Mouse (Mus musculus): ENCODE measurements around the gene Tax1bp3. TPM values are rescaled to one million over a fixed set of nuclear protein-coding genes. Genes with fewer than 3 reads are reported as not detected.

Gene Tax1bp3
- 207 and 237 TPM in 2 replicates for polyA plus RNA-seq (2016; fragmentation: Nextera tagmentation; extraction: Ambion mirVana)

GRCm38 (mm10) chr11:73176608-73177508, at the start of gene Tax1bp3, which contains the start of gene Emc6:
Gene Tax1bp3 (plus strand): TSS chr11:73177083.
Gene Emc6 (minus strand): TSS chr11:73177037.
- DNase-seq (ENCODE audit: low spot score): peak; percentile 97
- peaks cover 34% of the 10 kb centered on the region for H3K36me3 ChIP-seq
- peak within 1 kb of the TSS; percentile 95 for H3K27ac ChIP-seq
- under 1% methylated on average over 81 of the region's 81 CpGs for WGBS
- H3K4me3 ChIP-seq: peak within 1 kb of the TSS; percentile 94
- H3K9me3 ChIP-seq: no peaks in the 10 kb centered on the region
- H3K4me1 ChIP-seq (replicated peaks): peaks cover 29% of the 10 kb centered on the region
- no peaks in the 10 kb centered on the region for H3K27me3 ChIP-seq (ENCODE audit: insufficient read depth, poor library complexity, severe bottlenecking)

DNA sequence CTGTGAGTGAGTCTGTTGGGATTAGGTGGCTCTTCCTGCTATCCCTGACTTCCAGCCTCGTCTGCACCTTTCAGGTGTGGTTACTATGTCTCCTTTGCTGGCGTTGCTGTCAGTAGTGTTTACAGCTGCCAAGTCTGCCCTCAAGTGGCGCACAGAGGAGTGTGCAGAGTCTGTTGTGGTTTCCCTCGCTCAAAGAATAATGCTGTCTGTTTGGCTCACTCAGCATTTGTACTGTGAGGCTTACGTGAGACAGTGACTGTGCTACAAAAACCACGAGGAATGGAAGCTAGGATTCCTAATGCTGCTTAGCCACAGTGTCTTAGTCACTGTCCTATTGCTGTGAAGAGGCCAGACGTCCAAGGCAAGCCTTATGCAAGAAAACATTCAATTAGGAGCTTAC, 45.9 kb upstream of the Tax1bp3 start:
- no peaks in the 10 kb centered on the region for H3K27me3 ChIP-seq (ENCODE audit: insufficient read depth, poor library complexity, severe bottlenecking)
- WGBS: 85% methylated on average over 7 of the region's 7 CpGs
- peaks cover 20% of the 10 kb centered on the region for H3K9me3 ChIP-seq
- H3K4me3 ChIP-seq: no peak overlapping the region
- H3K27ac ChIP-seq: no peak overlapping the region
- peaks cover 91% of the 10 kb centered on the region for H3K36me3 ChIP-seq
- H3K4me1 ChIP-seq (replicated peaks): peaks cover 21% of the 10 kb centered on the region
- DNase-seq (ENCODE audit: low spot score): no peak

GRCm38 (mm10) chr11:73132999-73133398, 43.9 kb upstream of the Tax1bp3 start:
- WGBS: 95% methylated on average over 6 of the region's 6 CpGs

DNA sequence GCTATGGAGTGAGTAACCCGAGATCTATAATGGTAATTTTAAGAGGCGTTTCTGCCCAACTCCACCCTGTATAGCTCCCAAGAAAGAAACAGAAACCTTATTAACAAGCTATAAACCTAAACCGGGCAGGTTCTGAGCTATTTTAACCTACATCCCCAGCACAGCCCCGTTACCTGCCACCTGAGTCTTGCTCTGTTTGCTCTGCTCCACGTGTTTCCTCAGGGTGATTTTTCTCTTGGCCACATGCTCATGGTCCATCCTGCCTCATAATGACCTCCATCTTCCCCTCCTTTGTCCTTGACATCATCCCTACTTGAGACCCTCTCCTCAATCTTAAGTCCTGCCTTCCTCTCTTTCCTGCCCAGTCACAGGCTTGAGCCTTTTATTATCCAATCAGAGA, 42.7 kb upstream of the Tax1bp3 start:
- no peak for DNase-seq (ENCODE audit: low spot score)
- H3K27ac ChIP-seq: no peak overlapping the region
- H3K36me3 ChIP-seq: peaks cover 73% of the 10 kb centered on the region
- H3K9me3 ChIP-seq: peaks cover 25% of the 10 kb centered on the region
- peaks cover 44% of the 10 kb centered on the region for H3K4me1 ChIP-seq (replicated peaks)
- no peaks in the 10 kb centered on the region for H3K27me3 ChIP-seq (ENCODE audit: insufficient read depth, poor library complexity, severe bottlenecking)
- WGBS: 89% methylated on average over 5 of the region's 5 CpGs
- H3K4me3 ChIP-seq: peak overlapping the region; percentile 86

More at GRCm38 (mm10) chr11:73132999-73133398, 43.9 kb upstream of the Tax1bp3 start:
- no peak overlapping the region for H3K27ac ChIP-seq
- H3K36me3 ChIP-seq: peaks cover 78% of the 10 kb centered on the region
- DNase-seq (ENCODE audit: low spot score): no peak
- peaks cover 39% of the 10 kb centered on the region for H3K4me1 ChIP-seq (replicated peaks)
- H3K4me3 ChIP-seq: no peak overlapping the region
- peaks cover 25% of the 10 kb centered on the region for H3K9me3 ChIP-seq
- no peaks in the 10 kb centered on the region for H3K27me3 ChIP-seq (ENCODE audit: insufficient read depth, poor library complexity, severe bottlenecking)

GRCm38 (mm10) chr11:73136587-73136986, 40.3 kb upstream of the Tax1bp3 start:
- WGBS: 95% methylated on average over 6 of the region's 6 CpGs
- H3K9me3 ChIP-seq: peaks cover 25% of the 10 kb centered on the region
- no peak overlapping the region for H3K27ac ChIP-seq
- H3K27me3 ChIP-seq (ENCODE audit: insufficient read depth, poor library complexity, severe bottlenecking): no peaks in the 10 kb centered on the region
- peaks cover 49% of the 10 kb centered on the region for H3K36me3 ChIP-seq
- H3K4me1 ChIP-seq (replicated peaks): peaks cover 44% of the 10 kb centered on the region
- H3K4me3 ChIP-seq: peak overlapping the region; percentile 86
- no peak for DNase-seq (ENCODE audit: low spot score)

DNA sequence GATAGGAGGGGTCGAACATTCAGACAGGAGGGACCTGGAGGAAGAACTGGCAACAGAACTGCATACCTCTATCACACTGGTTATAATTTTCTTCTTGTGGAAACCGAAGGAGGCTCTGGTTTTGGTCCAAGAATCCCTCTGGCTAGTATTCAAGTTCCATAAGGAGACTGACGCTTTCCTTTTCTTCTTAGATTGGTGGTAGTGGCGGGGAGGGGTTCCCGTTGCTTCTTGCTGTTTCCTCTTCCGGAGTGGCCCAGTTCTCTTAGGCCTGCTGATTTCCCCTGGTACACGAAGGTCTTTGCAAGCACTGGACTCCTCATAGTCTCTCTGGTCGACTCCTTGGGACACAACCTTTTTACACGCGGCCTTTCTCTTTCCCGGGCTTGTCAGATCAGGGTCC, 39.8 kb upstream of the Tax1bp3 start:
- H3K4me1 ChIP-seq (replicated peaks): peaks cover 44% of the 10 kb centered on the region
- DNase-seq (ENCODE audit: low spot score): no peak
- peak overlapping the region; percentile 92 for H3K27ac ChIP-seq
- H3K36me3 ChIP-seq: peaks cover 44% of the 10 kb centered on the region
- peaks cover 24% of the 10 kb centered on the region for H3K9me3 ChIP-seq
- peak overlapping the region; percentile 86 for H3K4me3 ChIP-seq
- 54% methylated on average over 11 of the region's 11 CpGs for WGBS
- H3K27me3 ChIP-seq (ENCODE audit: insufficient read depth, poor library complexity, severe bottlenecking): no peaks in the 10 kb centered on the region

DNA sequence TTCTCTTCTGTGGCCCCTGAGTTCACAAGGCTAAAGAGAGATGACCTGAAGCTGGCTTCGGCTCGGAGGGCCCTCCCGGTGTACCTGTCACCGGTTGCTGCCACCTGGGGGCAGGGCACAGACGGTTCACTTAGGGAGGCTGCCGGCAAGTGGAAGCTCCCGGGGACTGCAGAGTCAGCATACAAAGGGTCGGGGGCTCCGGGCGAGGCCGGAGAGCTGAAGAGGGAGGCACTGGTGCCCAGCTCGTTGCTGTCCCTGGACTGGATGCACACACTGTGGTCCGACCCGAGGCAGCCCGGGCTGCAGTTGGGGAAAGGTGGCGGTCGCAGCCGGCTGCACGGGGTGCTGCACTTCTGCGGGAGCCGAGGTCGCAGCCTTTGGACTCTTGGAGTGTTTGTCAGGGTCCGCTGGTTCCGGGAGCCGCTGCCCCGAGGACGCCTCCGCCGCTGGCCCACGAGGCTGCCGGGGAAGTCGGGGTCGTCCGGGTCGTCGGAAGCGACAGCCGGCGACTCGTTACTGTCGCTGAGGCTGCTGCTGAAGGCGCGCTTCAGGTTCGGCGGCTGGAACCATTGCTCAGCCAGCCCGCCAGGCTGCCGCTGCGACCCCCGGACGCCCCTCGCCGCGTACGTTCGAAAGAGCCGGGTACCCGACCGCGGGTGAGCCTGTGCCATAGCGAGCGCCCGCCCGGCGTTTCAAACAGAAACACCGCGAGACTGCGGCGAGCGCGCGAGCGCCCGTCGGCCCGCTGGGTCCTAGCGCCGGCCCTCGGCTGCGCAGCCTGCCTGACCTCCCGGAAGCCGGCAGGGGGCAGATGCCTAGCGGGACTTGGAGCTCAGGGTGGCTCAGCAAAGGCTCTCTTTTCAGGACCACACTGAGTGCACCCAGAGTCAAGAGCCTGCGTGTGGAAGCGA, 39.0 kb upstream of the Tax1bp3 start, which contains the start of gene Haspin:
Gene Haspin, minus strand, starts transcription at position 704 of the 911 bp plus-strand sequence.
- Histone ChIP-seq H3K4me3 (peak within 1 kb of the TSS; percentile 86), H3K4me1 (replicated peaks) (peaks cover 44% of the 10 kb centered on the region), H3K9me3 (peaks cover 18% of the 10 kb centered on the region), H3K27me3 (ENCODE audit: insufficient read depth, poor library complexity, severe bottlenecking) (no peaks in the 10 kb centered on the region), H3K27ac (peak within 1 kb of the TSS; percentile 92), H3K36me3 (peaks cover 36% of the 10 kb centered on the region)
- peak; percentile 94 for DNase-seq (ENCODE audit: low spot score)
- under 1% methylated on average over 84 of the region's 84 CpGs for WGBS

DNA sequence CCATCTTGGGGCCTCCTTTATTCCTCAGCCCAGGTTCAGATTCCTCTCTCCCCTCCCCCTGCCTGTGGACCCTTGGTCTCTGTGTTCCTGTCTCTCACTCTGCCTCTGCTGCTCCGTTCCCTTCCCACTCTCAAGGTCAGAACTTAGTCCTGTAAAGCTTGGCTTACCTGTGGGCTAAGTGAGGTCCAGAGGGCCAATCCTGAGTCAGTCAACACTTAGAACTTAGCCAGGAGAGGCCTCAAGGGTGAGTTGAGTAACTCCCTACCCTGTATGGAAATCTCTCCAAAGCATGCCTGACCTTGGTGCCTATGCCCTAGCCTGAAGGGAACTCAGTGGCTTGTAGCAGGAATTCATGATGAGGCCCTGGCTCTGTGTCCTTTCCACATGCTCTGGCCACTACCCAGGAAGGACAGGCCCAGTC, 32.6 kb upstream of the Tax1bp3 start:
- DNase-seq (ENCODE audit: low spot score): no peak
- WGBS: 82% methylated on average over 1 of the region's 1 CpGs

GRCm38 (mm10) chr11:73146026-73146974, 30.6 kb upstream of the Tax1bp3 start:
- Histone ChIP-seq H3K4me3 (no peak overlapping the region), H3K36me3 (no peaks in the 10 kb centered on the region), H3K27ac (no peak overlapping the region), H3K9me3 (no peaks in the 10 kb centered on the region), H3K4me1 (replicated peaks) (peaks cover 9% of the 10 kb centered on the region; the same call in 1 of the 2 replicates), H3K27me3 (ENCODE audit: insufficient read depth, poor library complexity, severe bottlenecking) (no peaks in the 10 kb centered on the region)
- DNase-seq (ENCODE audit: low spot score): no peak
- WGBS: 63% methylated on average over 11 of the region's 11 CpGs

More for the DNA sequence above, 32.6 kb upstream of the Tax1bp3 start:
- H3K4me3 ChIP-seq: no peak overlapping the region
- H3K36me3 ChIP-seq: no peaks in the 10 kb centered on the region
- no peaks in the 10 kb centered on the region for H3K27me3 ChIP-seq (ENCODE audit: insufficient read depth, poor library complexity, severe bottlenecking)
- H3K27ac ChIP-seq: no peak overlapping the region
- peaks cover 9% of the 10 kb centered on the region; the same call in 1 of the 2 replicates for H3K4me1 ChIP-seq (replicated peaks)
- H3K9me3 ChIP-seq: no peaks in the 10 kb centered on the region

DNA sequence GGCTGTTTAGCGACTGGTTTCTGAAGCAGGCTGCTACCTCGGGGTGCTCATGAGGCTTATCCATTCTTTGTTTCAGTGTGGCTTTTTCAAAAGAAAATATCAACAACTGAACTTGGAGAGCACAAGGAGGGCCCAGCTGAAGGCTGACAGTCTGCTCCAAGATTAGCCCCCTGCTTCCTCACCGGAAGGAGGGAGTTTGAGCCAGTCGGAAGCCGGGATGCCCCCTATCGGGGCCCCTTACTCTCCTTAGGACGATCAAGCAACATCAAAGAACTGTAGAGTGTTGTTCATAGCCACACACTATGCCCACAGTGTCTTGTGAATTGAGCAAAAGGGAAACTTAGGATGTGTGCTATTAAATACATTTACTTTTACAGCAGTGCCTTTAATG, 29.9 kb upstream of the Tax1bp3 start:
- WGBS: 56% methylated on average over 7 of the region's 7 CpGs
- H3K27me3 ChIP-seq (ENCODE audit: insufficient read depth, poor library complexity, severe bottlenecking): no peaks in the 10 kb centered on the region
- H3K36me3 ChIP-seq: no peaks in the 10 kb centered on the region
- no peak overlapping the region for H3K27ac ChIP-seq
- peaks cover 9% of the 10 kb centered on the region; the same call in 1 of the 2 replicates for H3K4me1 ChIP-seq (replicated peaks)
- no peaks in the 10 kb centered on the region for H3K9me3 ChIP-seq
- no peak overlapping the region for H3K4me3 ChIP-seq
- DNase-seq (ENCODE audit: low spot score): no peak

DNA sequence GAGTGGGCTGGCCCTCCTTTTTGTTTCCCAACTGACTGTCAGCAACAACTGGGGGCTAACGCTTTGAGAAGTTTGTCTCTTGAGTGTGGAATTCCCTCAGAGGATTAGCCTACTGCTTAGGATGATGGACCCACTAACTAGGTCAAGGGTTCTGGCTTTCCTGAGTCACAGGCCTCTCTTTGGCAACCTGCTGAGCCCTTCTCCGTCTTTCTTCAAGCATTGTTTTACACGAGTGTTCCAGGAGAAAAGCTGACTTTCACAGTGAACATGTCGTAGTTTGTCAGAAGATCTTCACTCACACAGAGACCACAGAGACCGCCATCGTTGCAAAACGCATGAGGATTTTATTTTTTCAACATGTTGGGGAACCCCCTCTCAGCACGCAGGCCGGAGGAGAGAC, 28.7 kb upstream of the Tax1bp3 start:
- no peak overlapping the region for H3K4me3 ChIP-seq
- H3K36me3 ChIP-seq: no peaks in the 10 kb centered on the region
- no peak for DNase-seq (ENCODE audit: low spot score)
- no peaks in the 10 kb centered on the region for H3K27me3 ChIP-seq (ENCODE audit: insufficient read depth, poor library complexity, severe bottlenecking)
- H3K4me1 ChIP-seq (replicated peaks): peaks cover 9% of the 10 kb centered on the region; the same call in 1 of the 2 replicates
- H3K9me3 ChIP-seq: no peaks in the 10 kb centered on the region
- no peak overlapping the region for H3K27ac ChIP-seq
- 78% methylated on average over 9 of the region's 9 CpGs for WGBS

Measured in hindbrain, embryonic 10.5 days (tissue).